Mouse (Mus musculus): Measurements from ENCODE around the gene Dnajc1. TPM values are rescaled to one million over a fixed set of nuclear protein-coding genes. Genes with fewer than 3 reads are reported as not detected.
A peak's percentile ranks its signal among the peaks of the same experiment; 100 is the strongest.

Gene Dnajc1
- 21.3 and 25.0 TPM in 2 replicates for polyA plus RNA-seq (2014; fragmentation: Nextera tagmentation; extraction: Ambion mirVana)

GRCm38 (mm10) chr2:18392331-18393021, at the start of gene Dnajc1:
Gene Dnajc1, minus strand, starts transcription at chr2:18392830.
- peaks cover 0 to 9% of the 10 kb centered on the region in 2 experiments; a peak in 2 of 4 replicates for H3K4me1 ChIP-seq (ENCODE audit: control insufficient read depth in 2 of 2, insufficient read depth in 2 of 2, low read length in 2 of 2)
- peak; percentile 100 for ATAC-seq (ENCODE audit: insufficient number of reproducible peaks, insufficient read depth, low FRiP score, low read depth)
- 0 out of 2 replicates have a peak, but pooled peaks cover 3% of the 10 kb centered on the region for H3K36me3 ChIP-seq (ENCODE audit: control insufficient read depth, insufficient read depth, low read length)
- no peaks in the 10 kb centered on the region for H3K9me3 ChIP-seq (ENCODE audit: control insufficient read depth, low read length)
- H3K4me3 ChIP-seq (ENCODE audit: control insufficient read depth in 1 of 2, insufficient read depth in 1 of 2, low read depth in 1 of 2, low read length in 2 of 2): peak within 1 kb of the TSS; percentile 68 to 86
- WGBS: under 1% methylated on average over 64 of the region's 69 CpGs
- no peaks in the 10 kb centered on the region for H3K27me3 ChIP-seq (ENCODE audit: control insufficient read depth, insufficient read depth, low read length)
- peak within 1 kb of the TSS; percentile 70 for H3K4me2 ChIP-seq (ENCODE audit: low read length)
- H3K27ac ChIP-seq (replicated peaks in 1 of 2; ENCODE audit: control insufficient read depth in 1 of 2, insufficient read depth in 1 of 2, low read depth in 2 of 2, low read length in 2 of 2): peak within 1 kb of the TSS; percentile 89 to 95
- H3K9ac ChIP-seq (ENCODE audit: low read length): peak within 1 kb of the TSS; percentile 84

DNA sequence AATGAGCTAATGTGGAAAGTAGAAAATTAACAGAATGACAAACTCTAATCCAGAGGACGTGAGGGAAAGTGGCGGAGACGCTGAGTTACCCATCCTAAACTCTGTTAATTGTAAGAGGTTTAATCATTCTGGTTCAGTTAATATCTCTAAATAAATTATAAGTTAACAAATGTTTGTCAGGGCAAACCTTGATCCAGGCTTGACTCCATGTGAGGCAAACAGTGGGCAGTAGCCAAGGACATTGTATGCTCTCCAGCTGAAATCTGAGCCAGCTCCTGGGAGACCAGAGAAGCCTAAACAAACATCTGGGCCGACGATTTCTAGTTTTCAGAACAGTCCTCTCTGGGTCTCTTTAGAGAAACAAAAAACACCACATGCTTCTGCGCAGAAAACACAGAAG, 49.2 kb upstream of the Dnajc1 start:
- Histone ChIP-seq H3K36me3 (ENCODE audit: control insufficient read depth, insufficient read depth, low read length) (no peaks in the 10 kb centered on the region), H3K9ac (ENCODE audit: low read length) (no peak overlapping the region), H3K9me3 (ENCODE audit: control insufficient read depth, low read length) (no peaks in the 10 kb centered on the region), H3K27me3 (ENCODE audit: control insufficient read depth, insufficient read depth, low read length) (no peaks in the 10 kb centered on the region), H3K4me3 (ENCODE audit: control insufficient read depth in 1 of 2, insufficient read depth in 1 of 2, low read depth in 1 of 2, low read length in 2 of 2) (no peak overlapping the region), H3K4me1 (ENCODE audit: control insufficient read depth in 2 of 2, insufficient read depth in 2 of 2, low read length in 2 of 2) (no peaks in the 10 kb centered on the region), H3K27ac (replicated peaks in 1 of 2; ENCODE audit: control insufficient read depth in 1 of 2, insufficient read depth in 1 of 2, low read depth in 2 of 2, low read length in 2 of 2) (no peak overlapping the region), H3K4me2 (ENCODE audit: low read length) (no peak overlapping the region)
- WGBS: 59% methylated on average over 6 of the region's 6 CpGs
- no peak for ATAC-seq (ENCODE audit: insufficient number of reproducible peaks, insufficient read depth, low FRiP score, low read depth)

DNA sequence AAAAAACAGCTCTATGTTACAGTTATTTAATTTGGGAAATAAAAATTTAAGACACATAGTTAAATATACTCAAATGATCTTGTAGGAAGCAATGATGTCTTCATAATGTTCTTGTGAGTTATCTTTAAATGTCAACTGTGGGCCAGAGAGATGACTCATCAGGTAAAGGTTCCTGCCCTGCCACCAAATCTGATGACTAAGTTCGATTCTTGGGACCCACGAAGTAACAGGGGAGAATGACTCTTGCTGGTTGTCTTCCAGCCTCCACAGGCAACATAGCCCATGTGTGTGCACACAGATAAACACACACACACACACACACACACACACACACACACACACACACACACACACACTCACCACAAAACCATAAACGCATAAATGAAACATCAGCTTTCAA, 22.6 kb upstream of the Dnajc1 start:
- Histone ChIP-seq H3K27me3 (ENCODE audit: control insufficient read depth, insufficient read depth, low read length) (no peaks in the 10 kb centered on the region), H3K9me3 (ENCODE audit: control insufficient read depth, low read length) (no peaks in the 10 kb centered on the region), H3K27ac (replicated peaks in 1 of 2; ENCODE audit: control insufficient read depth in 1 of 2, insufficient read depth in 1 of 2, low read depth in 2 of 2, low read length in 2 of 2) (no peak overlapping the region), H3K9ac (ENCODE audit: low read length) (no peak overlapping the region), H3K36me3 (ENCODE audit: control insufficient read depth, insufficient read depth, low read length) (no peaks in the 10 kb centered on the region), H3K4me2 (ENCODE audit: low read length) (no peak overlapping the region), H3K4me1 (ENCODE audit: control insufficient read depth in 2 of 2, insufficient read depth in 2 of 2, low read length in 2 of 2) (no peaks in the 10 kb centered on the region), H3K4me3 (ENCODE audit: control insufficient read depth in 1 of 2, insufficient read depth in 1 of 2, low read depth in 1 of 2, low read length in 2 of 2) (no peak overlapping the region)
- 92% methylated on average over 3 of the region's 3 CpGs for WGBS
- ATAC-seq (ENCODE audit: insufficient number of reproducible peaks, insufficient read depth, low FRiP score, low read depth): no peak

DNA sequence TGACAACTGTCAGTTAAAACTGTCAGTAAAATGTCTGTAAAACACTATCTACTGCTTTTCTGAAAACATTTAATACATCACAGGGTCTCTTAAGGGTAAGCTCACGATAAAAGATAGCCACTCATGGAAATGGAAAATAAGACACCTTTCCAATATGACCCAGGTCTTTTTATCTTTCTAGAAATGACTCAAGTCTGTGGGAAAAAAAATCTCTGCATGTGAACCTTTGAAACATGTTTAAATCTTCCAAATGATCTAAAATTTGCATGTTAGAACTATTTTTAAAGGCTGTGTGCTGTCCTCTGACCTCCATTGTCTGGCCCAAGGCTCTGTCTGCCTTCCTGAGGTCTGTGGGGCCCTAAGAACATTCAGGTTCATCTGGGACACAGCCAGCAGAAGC, 11.0 kb upstream of the Dnajc1 start:
- ATAC-seq (ENCODE audit: insufficient number of reproducible peaks, insufficient read depth, low FRiP score, low read depth): no peak
- no peak overlapping the region for H3K4me3 ChIP-seq (ENCODE audit: control insufficient read depth in 1 of 2, insufficient read depth in 1 of 2, low read depth in 1 of 2, low read length in 2 of 2)
- no peaks in the 10 kb centered on the region for H3K27me3 ChIP-seq (ENCODE audit: control insufficient read depth, insufficient read depth, low read length)
- no peaks in the 10 kb centered on the region for H3K36me3 ChIP-seq (ENCODE audit: control insufficient read depth, insufficient read depth, low read length)
- H3K9me3 ChIP-seq (ENCODE audit: control insufficient read depth, low read length): no peaks in the 10 kb centered on the region
- no peaks in the 10 kb centered on the region for H3K4me1 ChIP-seq (ENCODE audit: control insufficient read depth in 2 of 2, insufficient read depth in 2 of 2, low read length in 2 of 2)
- 65% methylated on average over 1 of the region's 1 CpGs for WGBS
- no peak overlapping the region for H3K27ac ChIP-seq (replicated peaks in 1 of 2; ENCODE audit: control insufficient read depth in 1 of 2, insufficient read depth in 1 of 2, low read depth in 2 of 2, low read length in 2 of 2)
- no peak overlapping the region for H3K4me2 ChIP-seq (ENCODE audit: low read length)
- no peak overlapping the region for H3K9ac ChIP-seq (ENCODE audit: low read length)

GRCm38 (mm10) chr2:18401771-18402170, 9.1 kb upstream of the Dnajc1 start:
- WGBS: 64% methylated on average over 2 of the region's 2 CpGs
- no peak overlapping the region for H3K27ac ChIP-seq (replicated peaks in 1 of 2; ENCODE audit: control insufficient read depth in 1 of 2, insufficient read depth in 1 of 2, low read depth in 2 of 2, low read length in 2 of 2)
- H3K4me3 ChIP-seq (ENCODE audit: control insufficient read depth in 1 of 2, insufficient read depth in 1 of 2, low read depth in 1 of 2, low read length in 2 of 2): no peak overlapping the region
- no peaks in the 10 kb centered on the region for H3K27me3 ChIP-seq (ENCODE audit: control insufficient read depth, insufficient read depth, low read length)
- H3K9me3 ChIP-seq (ENCODE audit: control insufficient read depth, low read length): no peaks in the 10 kb centered on the region
- H3K4me2 ChIP-seq (ENCODE audit: low read length): no peak overlapping the region
- no peak overlapping the region for H3K9ac ChIP-seq (ENCODE audit: low read length)
- no peaks in the 10 kb centered on the region for H3K36me3 ChIP-seq (ENCODE audit: control insufficient read depth, insufficient read depth, low read length)
- ATAC-seq (ENCODE audit: insufficient number of reproducible peaks, insufficient read depth, low FRiP score, low read depth): no peak
- no peaks in the 10 kb centered on the region for H3K4me1 ChIP-seq (ENCODE audit: control insufficient read depth in 2 of 2, insufficient read depth in 2 of 2, low read length in 2 of 2)

- Histone ChIP-seq H3K36me3 (ENCODE audit: control insufficient read depth, insufficient read depth, low read length) (0 out of 2 replicates have a peak, but pooled peaks cover 3% of the 10 kb centered on the region), H3K27ac (replicated peaks in 1 of 2; ENCODE audit: control insufficient read depth in 1 of 2, insufficient read depth in 1 of 2, low read depth in 2 of 2, low read length in 2 of 2) (peak overlapping the region; percentile 73 to 95; a peak in 3 of 4 replicates), H3K4me3 (ENCODE audit: control insufficient read depth in 1 of 2, insufficient read depth in 1 of 2, low read depth in 1 of 2, low read length in 2 of 2) (peak overlapping the region; percentile 68 to 86), H3K4me1 (ENCODE audit: control insufficient read depth in 2 of 2, insufficient read depth in 2 of 2, low read length in 2 of 2) (peaks cover 0 to 9% of the 10 kb centered on the region in 2 experiments; a peak in 2 of 4 replicates), H3K9me3 (ENCODE audit: control insufficient read depth, low read length) (no peaks in the 10 kb centered on the region), H3K27me3 (ENCODE audit: control insufficient read depth, insufficient read depth, low read length) (no peaks in the 10 kb centered on the region), H3K4me2 (ENCODE audit: low read length) (peak overlapping the region; percentile 70), H3K9ac (ENCODE audit: low read length) (peak overlapping the region; percentile 84)
- 60% methylated on average over 2 of the region's 2 CpGs for WGBS
- ATAC-seq (ENCODE audit: insufficient number of reproducible peaks, insufficient read depth, low FRiP score, low read depth): no peak
These were observed 441 bp upstream of the Dnajc1 start for GRCm38 (mm10) chr2:18393022-18393519.

GRCm38 (mm10) chr2:18391861-18392260, 769 bp downstream of the Dnajc1 start:
- Histone ChIP-seq H3K9ac (ENCODE audit: low read length) (peak overlapping the region; percentile 84), H3K36me3 (ENCODE audit: control insufficient read depth, insufficient read depth, low read length) (0 out of 2 replicates have a peak, but pooled peaks cover 3% of the 10 kb centered on the region), H3K9me3 (ENCODE audit: control insufficient read depth, low read length) (no peaks in the 10 kb centered on the region), H3K27me3 (ENCODE audit: control insufficient read depth, insufficient read depth, low read length) (no peaks in the 10 kb centered on the region), H3K27ac (replicated peaks in 1 of 2; ENCODE audit: control insufficient read depth in 1 of 2, insufficient read depth in 1 of 2, low read depth in 2 of 2, low read length in 2 of 2) (peak overlapping the region; percentile 89 to 95), H3K4me2 (ENCODE audit: low read length) (peak overlapping the region; percentile 70), H3K4me3 (ENCODE audit: control insufficient read depth in 1 of 2, insufficient read depth in 1 of 2, low read depth in 1 of 2, low read length in 2 of 2) (peak overlapping the region; percentile 68 to 86), H3K4me1 (ENCODE audit: control insufficient read depth in 2 of 2, insufficient read depth in 2 of 2, low read length in 2 of 2) (peaks cover 0 to 9% of the 10 kb centered on the region in 2 experiments; a peak in 2 of 4 replicates)
- ATAC-seq (ENCODE audit: insufficient number of reproducible peaks, insufficient read depth, low FRiP score, low read depth): no peak
- 1% methylated on average over 11 of the region's 11 CpGs for WGBS
